Mouse (Mus musculus) megakaryocyte, adult 5-6 weeks (primary cell): ENCODE results near the gene Enox1. TPM values are rescaled to one million over a fixed set of nuclear protein-coding genes. Genes with fewer than 3 reads are reported as not detected.

Experiments used
- ATAC-seq: 2 replicates; pipeline ENCODE4 v1.8.0; 2016; ENCODE audit warnings: mild to moderate bottlenecking, inconsistent platforms; ENCODE audit not compliant: poor library complexity, severe bottlenecking
- total RNA-seq, 2 experiments: library from RNA; stranded (forward) in 1 of 2; stranded (reverse) in 1 of 2; fragments of 153-499, 151-499 nt in 1 of 2; fragments of 221-1000, 200-1000 nt in 1 of 2; gene quantifications; 2 replicates each; pipeline versions ENCODE4 v1.2.3 to v1.2.4; 2015 to 2017

Gene Enox1
- total RNA-seq, 2 experiments from 2014 or later, result not detected

DNA sequence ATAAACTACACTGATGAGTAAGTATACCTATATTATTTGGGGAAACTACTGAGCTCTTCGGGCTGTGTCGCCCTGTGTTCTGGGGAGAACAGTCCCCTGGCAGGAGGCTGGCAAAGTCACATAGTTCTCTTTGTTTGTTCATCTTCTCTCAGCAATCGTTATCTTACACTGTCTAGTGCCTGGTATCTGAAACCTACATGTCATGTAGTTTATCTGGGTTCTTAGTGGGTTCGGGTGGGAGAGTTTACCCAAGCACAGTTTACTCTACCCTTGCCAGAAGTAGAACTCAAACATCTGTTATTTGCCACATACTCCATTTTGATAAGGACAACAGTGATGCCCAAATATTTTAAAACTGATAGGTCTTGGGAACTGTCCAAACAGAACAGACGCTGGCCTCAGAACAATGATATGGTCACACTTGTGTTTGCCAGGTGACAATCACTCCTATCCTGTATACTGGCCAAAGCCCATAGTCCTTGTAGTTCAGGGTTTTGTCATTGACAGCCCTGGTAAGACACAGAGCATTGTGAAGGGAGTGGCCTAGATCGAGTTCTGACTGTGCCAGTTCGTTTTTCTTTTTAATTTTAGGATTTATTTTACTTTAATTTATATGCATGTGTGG is 401.0 kb downstream of the Enox1 start:
- no peak; the same call in 1 of the 2 replicates for ATAC-seq

DNA sequence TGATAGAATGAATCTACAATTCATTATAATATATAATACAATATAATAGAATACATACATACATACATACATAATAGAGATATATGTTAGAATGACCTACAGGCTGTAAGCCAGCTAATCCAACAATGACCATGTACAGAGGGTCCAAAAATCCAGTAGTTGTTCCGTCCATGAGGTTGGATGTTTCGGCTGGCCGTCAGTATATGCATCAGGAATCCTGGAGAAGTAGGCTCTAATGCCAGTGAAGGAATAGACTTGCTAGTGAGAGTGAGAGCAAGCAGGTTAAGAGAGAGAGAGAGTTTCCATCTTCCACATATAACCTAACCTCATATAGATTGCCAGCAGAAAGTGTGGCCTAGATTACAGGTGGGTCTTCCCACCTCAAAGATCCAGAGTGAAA is 402.3 kb downstream of the Enox1 start:
- no peak for ATAC-seq

DNA sequence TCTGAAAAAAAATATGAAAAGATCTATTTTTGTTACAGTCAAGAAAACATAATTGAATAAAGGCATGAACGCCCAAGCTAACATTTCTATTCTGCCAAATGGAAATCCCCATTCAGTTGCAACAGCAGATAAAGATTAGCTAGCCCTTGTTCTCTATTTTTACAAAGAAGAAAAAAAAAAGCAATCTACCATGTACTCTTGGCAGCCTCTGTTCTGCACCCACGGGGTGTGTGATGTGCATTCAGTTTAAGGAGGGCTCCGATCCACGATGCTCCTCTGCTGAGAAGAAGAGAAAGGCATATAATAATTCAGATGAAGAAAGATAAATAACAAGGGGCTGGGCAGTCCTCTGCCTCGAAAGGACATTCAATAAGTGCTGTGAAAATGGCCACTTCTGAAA is 403.2 kb downstream of the Enox1 start:
- ATAC-seq, result no peak

GRCm38 (mm10) chr14:77561808-77562583 is 405.4 kb downstream of the Enox1 start:
- no peak for ATAC-seq

DNA sequence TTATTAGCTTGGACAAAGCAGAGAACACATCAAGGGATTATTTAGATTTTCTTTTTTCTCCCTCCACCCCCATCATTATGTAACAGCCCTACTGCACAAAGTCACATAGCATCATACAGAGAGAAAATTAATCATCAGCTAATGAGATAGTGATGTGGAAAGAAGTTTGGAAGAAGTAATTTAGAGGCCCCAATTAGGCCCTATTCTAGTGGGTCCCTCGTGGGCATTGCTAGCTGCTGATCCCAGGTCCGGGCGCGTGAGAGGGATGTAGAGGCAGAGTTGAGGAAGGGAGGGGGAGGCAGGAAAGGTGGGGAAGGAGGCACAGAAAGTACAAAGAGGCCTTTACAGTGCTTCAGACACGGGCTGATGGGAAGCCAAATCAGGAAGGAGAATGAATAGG is 407.4 kb downstream of the Enox1 start:
- no peak for ATAC-seq

DNA sequence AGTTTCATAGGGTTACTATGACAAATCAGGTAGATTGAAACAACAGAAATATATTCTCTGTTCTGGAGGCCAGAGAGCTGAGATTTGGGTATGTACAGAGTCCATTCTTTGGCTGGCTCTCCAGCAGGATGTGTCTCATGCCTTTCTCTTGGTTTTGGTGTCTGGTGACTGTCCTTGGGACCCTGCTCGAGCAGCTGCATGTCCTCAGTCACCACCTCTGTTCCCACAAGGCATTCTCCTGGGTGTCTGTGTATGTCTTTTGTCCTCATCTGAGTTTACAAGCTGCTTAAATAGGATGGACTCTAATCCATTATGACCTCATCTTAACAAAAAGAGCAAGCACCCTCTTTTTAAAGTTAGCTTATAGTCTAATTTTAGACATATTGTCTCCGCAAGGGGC is 410.6 kb downstream of the Enox1 start:
- no peak for ATAC-seq

DNA sequence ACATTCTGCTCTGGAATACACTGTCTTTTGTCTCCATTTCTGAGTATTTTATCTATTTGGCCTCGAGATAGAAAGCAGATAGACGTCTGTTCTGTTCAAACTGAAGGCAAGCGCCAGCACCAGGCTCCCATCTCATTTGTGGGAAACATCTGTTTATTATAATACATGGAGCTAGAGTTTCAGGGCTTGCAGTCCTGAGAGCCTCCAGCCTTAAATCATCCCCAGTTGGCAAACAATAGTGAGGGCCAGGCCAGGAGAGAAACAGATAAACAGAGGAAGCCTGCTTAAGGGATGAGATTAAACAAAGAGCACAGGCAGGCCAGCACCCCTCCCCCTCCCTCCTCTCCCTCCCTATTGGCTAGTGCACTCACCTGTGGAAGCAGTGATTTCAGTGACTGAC is 417.9 kb downstream of the Enox1 start:
- no peak for ATAC-seq

DNA sequence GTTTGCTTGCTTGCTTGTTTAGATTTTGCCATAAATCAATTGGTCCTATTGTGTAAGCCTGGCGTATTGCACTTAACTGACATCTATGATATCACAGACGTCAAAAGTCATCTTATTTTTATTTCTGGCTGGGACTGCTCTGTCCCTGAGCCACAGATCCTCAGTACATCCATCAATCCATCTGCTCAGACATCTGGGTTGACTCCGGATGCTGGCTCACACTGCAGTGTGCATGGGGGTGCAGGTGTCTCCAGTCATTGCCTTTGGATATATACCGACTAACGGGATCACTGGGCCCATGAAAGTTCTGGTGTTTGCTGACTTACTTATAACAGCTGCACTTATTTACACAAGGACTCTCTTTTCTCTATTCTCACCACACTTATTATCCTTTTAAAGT is 419.8 kb downstream of the Enox1 start:
- ATAC-seq, result no peak

GRCm38 (mm10) chr14:77577481-77578251 is 421.1 kb downstream of the Enox1 start:
- no peak for ATAC-seq

DNA sequence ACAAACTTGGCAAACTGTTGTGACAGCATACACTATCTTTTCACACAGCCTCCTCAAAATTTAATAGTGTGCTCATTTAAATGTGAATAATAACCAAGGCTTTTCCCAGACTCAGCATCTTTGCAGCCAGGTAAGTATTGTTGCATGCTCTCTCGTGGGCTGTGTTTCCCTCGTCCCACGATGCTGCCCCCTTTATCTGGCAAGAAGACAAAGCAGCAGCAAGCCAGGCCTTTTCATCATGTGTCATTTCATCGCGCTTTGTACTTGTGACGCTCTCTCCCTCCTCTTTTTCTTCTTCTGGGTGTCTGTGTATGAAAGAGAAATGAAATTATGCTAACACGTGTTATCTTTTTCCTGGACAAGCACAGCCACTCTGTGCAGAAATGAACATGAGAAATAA is 421.8 kb downstream of the Enox1 start:
- ATAC-seq, result no peak

- ATAC-seq, result no peak
These were observed 423.8 kb downstream of the Enox1 start for GRCm38 (mm10) chr14:77580106-77580936.

DNA sequence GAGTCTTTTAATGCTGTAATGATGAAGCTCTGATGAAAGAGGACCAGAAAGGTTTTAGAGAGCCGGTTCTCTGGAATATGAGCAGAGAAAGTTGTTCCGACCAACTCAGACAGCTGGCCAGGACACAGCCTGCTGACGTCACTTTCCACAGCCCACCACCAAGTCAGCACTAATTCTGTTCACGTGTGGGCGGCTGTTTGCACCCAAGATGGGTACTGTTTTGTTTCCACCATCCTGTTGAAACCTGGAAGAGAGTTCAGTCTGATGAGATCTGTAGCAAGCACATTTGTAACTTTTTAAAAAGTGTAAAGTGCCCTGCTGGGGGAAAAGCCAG is 424.3 kb downstream of the Enox1 start:
- no peak for ATAC-seq

- no peak for ATAC-seq
These were observed 425.1 kb downstream of the Enox1 start for GRCm38 (mm10) chr14:77581616-77582015.

- no peak for ATAC-seq
These were observed 427.9 kb downstream of the Enox1 start for GRCm38 (mm10) chr14:77584426-77584825.

GRCm38 (mm10) chr14:77585031-77585800 is 428.7 kb downstream of the Enox1 start:
- no peak for ATAC-seq

- no peak for ATAC-seq
These were observed 429.5 kb downstream of the Enox1 start for GRCm38 (mm10) chr14:77586033-77586432.

DNA sequence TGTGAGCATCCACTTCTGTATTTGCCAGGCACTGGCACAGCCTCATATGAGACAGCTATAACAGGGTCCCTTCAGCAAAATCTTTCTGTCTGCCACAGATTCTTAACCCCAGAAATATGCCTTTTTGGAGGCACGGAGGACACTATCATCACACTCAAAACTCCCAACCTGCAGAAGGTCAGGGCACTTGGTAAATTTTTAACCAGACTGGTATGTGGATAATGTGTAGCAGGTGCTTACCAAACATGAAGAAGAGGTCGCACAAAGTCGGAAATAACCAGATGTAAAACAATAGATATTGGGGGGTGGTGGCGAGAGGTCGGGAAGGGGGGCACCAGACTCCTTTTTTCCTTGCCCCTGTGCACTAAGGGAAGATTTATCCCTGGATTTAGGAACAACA is 430.6 kb downstream of the Enox1 start:
- no peak for ATAC-seq

DNA sequence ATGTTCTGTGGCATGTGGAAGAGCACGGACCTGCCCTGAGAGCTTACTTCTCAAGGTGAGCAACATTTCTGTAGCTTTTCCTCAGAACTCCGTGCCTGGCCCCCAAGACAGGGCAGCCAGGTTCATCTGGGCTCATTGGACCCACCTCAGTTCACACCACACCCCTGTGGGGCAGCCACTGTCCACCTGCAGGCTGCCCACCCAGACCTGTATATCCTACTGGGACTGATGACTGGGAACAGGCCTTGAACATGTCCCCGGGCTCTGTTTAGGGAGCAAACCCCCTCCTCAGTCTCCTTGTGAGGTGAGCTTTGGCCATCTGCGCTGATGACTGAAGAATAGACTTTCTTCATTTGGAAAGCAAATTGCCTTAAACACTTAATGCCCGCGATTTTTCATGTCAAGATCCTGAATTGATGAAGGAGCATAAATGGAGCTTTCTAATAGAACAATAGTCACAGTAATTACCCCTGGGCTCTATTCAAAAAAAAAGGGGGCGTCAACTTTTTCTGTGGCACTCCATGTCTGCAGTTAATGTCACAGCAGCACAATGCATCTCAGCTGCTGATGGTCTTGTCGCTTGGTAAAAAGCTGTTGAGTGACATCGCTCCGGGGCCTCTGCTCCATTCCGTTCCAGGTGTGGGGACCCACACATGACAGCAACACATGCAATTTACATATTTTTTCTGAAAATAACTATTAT is 436.7 kb downstream of the Enox1 start:
- no peak for ATAC-seq
